Mouse (Mus musculus) ES-E14 (cell line): ENCODE measurements around the gene Mrpl41.

Source experiments
- HCFC1 ChIP-seq: IDR thresholded peaks from 2 replicates; pipeline ENCODE4 v1.6.1; 2012; ENCODE audit warnings: low read length, inconsistent platforms, borderline replicate concordance; ENCODE audit not compliant: insufficient read depth
- MAFK ChIP-seq: IDR thresholded peaks from 2 replicates; pipeline ENCODE4 v1.6.1; 2014; ENCODE audit warnings: mild to moderate bottlenecking, low read depth, low read length, inconsistent platforms; ENCODE audit not compliant: insufficient read depth
- ZC3H11A ChIP-seq: IDR thresholded peaks from 2 replicates; pipeline ENCODE4 v1.6.1; 2012; ENCODE audit warnings: low read depth, mild to moderate bottlenecking, inconsistent platforms, low read length, borderline replicate concordance
- ZNF384 ChIP-seq: IDR thresholded peaks from 2 replicates; pipeline ENCODE4 v1.6.1; 2012; ENCODE audit warnings: low read depth, low read length, inconsistent platforms

- TF ChIP-seq MAFK (no peak), ZC3H11A (no peak), HCFC1 (no peak), ZNF384 (no peak)
Measured at GRCm38 (mm10) chr2:25003946-25004786, 29.3 kb upstream of the Mrpl41 start.
